Mouse (Mus musculus) cerebellum, adult 11-12 months (tissue): Measurements from ENCODE around the gene Zfr2.
"Not testable (repeated sequence)": the region's sequence is repeated elsewhere in the genome, so short reads cannot be mapped to it uniquely, and the experiment has no call there.

ENCODE experiments used
- DNase-seq: peaks from one replicate; pipeline ENCODE4 v3.0.0; 2022

Zfr2 gene

DNA sequence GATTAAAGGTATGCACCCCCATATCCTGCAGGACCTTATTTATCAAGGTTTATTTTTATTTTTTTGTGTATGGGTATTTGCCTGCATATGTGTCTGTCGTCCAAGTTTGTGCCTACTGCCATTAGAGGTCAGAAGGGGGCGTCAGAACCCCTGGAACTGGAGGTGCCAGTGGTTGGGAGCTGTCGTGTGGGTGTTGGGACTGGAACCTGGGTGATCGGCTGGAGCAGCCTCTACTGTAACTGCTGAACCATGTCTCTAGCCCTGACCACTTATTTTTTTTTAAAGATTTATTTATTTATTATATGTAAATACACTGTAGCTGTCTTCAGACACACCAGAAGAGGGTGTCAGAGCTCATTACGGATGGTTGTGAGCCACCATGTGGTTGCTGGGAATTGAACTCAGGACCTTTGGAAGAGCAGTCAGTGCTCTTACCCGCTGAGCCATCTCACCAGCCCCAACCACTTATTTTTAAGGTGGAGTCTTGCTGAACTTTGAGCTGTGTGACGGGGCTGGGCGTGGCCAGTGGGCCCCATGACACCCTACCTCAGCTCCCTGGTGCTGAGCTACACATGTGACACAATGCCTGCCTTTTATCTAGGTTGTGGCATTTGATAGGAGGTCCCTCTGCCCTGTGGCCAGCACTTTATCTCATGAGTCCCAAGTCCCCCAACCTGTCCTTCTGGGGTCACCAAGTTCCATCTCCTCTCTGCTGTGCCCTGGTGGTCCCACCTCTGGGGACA, 29.8 kb upstream of the Zfr2 start:
- DNase-seq, result no peak

GRCm38 (mm10) chr10:81204137-81204536, 28.8 kb upstream of the Zfr2 start:
- DNase-seq, result no peak

- no peak for DNase-seq
Observed at GRCm38 (mm10) chr10:81210154-81210553, 22.8 kb upstream of the Zfr2 start.

GRCm38 (mm10) chr10:81216260-81216659, 16.7 kb upstream of the Zfr2 start:
- DNase-seq, result no peak

- DNase-seq, result no peak
Observed at GRCm38 (mm10) chr10:81216810-81217209, 16.1 kb upstream of the Zfr2 start.

GRCm38 (mm10) chr10:81217267-81217666, 15.7 kb upstream of the Zfr2 start:
- not testable (repeated sequence) for DNase-seq

DNA sequence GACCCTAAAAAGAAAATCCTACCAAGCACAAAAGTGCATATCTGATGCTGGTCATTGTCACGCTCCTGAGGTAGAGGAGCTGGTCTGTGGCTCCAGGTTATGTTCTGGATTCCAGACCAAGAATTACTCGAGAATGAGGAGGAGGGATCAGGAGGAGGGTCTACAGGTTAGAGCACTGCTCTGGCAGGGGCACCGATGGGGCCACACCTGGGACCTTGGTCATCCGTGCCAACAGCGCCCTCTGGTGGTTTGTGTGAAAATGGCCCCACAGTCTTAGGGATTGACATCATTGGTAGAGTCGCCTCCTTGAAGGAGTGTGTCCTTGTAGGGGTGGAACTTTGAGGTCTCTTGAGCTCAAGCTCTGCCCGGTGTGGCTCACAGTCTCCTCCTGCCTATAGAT, 15.0 kb upstream of the Zfr2 start:
- peak; percentile 64 for DNase-seq

DNA sequence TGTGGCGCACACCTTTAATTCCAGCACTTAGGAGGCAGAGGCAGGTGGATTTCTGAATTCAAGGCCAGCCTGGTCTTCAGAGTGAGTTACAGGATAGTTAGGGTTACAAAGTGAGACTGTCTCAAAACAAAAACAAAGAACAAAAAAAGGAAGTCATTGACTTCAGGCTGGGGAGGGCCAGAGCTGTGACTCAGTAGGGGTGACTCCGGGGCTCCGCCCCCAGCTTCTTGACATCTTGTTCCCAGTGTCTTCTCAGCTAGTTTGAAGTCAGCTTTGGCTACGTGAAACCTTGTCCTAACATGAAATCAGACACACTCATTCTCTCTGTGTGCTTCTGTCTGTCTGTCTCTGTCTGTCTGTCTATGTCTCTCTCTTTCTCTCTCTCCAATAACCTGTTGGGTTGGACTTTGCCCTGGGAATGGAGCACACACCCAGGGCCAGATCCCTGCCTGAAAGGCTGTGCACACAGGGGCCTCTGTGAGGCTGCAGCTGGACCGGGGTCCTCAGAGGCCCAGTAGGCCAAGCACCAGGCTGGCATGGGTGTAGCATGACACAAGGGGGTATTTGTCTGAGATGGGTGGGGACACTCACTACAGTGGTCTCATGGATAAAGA, 11.4 kb upstream of the Zfr2 start:
- DNase-seq, result no peak

GRCm38 (mm10) chr10:81223731-81224130, 9.2 kb upstream of the Zfr2 start:
- DNase-seq, result not testable (repeated sequence)

DNA sequence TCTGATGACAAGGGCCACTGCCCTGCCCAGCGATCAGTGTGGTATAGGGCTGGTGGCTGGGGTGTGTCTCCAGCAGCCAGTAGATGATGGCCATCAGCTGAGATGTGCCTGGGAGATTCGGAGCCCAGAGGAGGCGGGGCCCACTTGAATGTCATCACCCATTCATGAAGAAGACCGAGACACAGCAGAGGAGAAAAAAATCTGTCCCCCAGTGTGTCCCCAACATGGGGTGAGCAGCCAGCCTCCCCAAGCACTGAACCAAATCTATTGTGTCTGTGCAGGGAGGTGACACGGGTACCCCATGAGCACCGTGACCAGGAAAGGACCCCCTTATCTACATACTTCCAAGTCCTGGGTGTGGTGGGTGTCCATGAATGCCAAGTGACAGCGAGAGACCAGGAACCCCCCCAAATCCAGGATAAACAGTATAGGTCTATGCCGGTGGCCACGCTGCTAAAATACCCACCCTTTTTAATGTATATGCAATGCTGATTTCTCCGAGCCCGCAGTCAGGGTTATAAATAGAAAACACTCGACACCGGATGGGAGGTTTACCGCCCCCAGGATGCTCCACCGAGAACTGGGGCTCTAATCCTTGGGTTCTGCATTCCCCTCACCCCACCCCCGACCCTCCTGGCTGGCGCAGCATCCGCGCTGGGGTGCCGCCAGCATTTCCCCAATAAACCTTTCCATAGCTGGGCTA, 3.1 kb upstream of the Zfr2 start:
- DNase-seq, result peak; percentile 65

- peak; percentile 88 for DNase-seq
Observed at GRCm38 (mm10) chr10:81230438-81231332, 2.3 kb upstream of the Zfr2 start, which contains the start of gene Atcay. TSS of gene Atcay (minus strand) at chr10:81230833.

DNA sequence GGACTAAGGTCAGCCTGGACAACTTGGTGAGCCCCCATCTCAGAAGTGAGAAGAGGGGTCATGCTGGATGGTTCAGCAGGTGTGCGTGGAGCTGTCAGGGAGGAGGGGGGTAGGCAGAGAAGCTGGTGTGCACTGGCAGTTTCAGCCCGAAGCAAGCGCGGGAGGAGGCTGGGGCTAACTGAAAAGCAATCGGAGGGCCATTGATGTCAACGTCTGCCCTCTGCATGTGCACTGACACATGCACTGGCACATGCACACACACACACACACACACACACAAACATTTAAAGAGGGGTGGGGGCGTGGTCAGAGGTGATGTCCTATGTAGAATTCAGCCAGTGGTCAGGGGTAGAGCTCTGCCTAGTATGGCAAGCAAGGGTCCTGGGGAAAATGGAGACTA, 1.5 kb upstream of the Zfr2 start:
- DNase-seq, result peak; percentile 63

GRCm38 (mm10) chr10:81233226-81233585, 251 bp downstream of the Zfr2 start:
- DNase-seq, result no peak

GRCm38 (mm10) chr10:81234206-81234605, 1.3 kb downstream of the Zfr2 start:
- DNase-seq, result no peak

DNA sequence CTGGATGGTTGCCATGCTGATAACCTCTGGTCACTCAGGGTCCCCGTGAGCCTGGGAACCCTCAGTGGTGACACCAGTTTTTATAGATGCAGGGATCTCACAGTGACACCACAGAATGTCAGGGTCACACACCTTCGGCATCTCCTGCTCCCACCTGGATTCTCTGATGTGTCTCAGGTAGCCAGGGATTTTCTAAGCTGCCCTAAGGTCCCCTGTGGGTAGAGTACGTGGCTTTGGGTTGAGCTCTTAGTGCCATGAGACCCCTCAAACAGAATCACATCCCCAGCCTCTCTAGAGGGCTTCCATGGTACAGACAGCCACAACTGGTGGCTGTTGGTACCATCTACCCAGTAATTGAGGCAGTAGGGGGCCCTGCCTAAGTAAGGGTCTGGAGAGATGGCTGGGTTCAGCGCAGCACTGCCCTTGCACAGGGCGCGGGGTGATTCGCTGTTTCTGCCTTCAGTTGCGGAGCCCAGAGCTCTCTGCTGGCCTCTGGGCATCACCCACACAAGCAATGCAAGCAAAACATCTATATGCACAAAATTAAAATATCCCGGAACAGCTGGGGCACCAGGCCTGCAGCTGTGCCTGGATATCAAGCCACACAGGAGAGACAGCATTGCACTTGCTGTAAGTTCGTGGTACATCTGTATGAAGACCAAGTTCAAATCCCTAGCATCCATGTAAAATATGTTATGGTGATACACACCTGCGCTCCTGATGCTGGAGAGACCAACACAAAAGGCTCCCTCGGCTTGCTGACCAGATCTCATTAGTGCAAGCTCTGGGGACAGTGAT, 3.7 kb downstream of the Zfr2 start:
- no peak for DNase-seq

DNA sequence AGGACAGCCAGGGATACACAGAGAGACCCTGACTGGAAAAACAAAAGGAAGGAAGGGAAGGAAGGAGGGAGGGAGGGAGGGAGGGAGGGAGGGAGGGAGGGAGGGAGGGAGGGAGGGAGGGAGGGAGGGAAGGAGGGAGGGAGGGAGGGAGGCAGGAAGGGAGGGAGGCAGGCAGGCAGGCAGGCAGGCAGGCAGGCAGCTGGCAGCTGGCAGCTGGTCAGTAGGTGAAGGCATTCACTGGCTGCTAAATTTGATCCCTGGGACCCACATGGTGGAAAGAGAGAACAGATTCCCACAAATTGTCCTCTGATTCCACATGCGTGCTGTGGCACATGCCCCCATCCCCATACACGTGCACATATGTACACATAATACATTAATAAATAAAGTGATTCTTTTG, 5.7 kb downstream of the Zfr2 start:
- DNase-seq, result no peak

DNA sequence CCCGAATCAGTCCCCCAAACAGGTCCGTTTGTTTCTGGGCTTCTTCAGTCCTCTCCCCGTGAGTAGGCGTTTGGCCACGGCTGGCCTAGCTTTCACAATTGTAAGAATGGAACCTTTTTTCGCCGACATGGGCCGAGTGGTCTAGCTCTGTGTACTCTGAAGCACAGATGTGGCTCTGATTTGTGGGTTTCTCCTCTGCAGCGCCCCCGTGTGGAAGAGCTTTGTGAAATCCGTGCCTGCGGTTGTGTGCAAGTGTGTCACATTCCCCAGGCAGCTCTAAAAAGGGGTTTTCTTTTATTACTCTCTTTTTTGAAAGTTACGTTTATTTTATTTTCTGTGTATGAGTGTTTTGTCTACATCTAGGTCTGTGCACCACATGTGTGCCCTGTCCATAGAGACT, 7.9 kb downstream of the Zfr2 start:
- DNase-seq, result peak; percentile 46

DNA sequence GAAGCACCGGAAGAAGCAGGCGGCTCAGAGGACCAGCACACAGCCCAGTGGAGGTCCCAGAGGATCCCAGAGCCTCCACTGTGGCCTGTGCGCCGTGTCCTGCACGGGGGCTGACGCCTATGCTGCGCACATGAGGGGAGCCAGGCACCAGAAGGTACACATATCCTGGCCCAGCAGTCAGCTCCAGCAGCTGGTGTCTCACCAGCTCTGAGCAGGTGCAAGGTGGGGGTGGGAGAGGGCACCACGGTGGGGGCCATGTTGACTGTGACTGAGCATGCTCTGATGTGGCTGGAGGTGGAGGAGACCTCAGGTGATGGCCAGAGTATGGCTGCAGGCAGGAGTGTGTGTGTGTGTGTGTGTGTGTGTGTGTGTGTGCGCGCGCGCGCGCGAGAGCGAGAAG, 9.1 kb downstream of the Zfr2 start:
- DNase-seq, result no peak

DNA sequence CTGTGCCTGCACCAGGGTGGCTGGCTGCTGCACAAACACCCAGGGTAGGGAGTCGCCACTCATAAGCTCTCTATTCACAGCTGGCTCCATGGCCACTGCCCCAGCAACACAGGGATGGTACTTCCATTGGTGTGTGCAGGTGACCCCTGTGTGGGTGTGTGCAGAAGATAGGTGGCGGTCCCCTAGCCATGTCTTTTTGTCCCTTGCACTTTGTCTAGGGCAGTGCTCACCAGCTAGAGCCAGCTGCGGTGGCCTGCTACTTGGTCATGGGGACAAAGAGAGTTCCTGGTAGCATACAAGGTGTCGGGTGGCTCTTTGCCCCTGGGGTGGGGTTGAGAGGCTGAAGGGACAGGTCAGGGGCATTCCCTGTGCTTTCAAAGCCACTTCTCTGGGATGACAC, 11.2 kb downstream of the Zfr2 start:
- no peak for DNase-seq

GRCm38 (mm10) chr10:81244595-81244994, 11.6 kb downstream of the Zfr2 start:
- peak; percentile 75 for DNase-seq

- DNase-seq, result no peak
Observed at GRCm38 (mm10) chr10:81245166-81245565, 12.2 kb downstream of the Zfr2 start.

- no peak for DNase-seq
Observed at GRCm38 (mm10) chr10:81247804-81248203, 14.8 kb downstream of the Zfr2 start.
